Mouse (Mus musculus) brain, embryonic 14.5 days (tissue): ENCODE measurements at regions not wholly inside any gene's neighbourhood (a gene's known extent, or its start where the extent isn't known, plus 50 kb on each side); places are given as distances from the start of the nearest gene placed in this dataset.

Experiments used
- CTCF ChIP-seq: fragments of 200-500 bp; IDR thresholded peaks from 2 replicates; pipeline ENCODE4 v1.5.1; 2012; ENCODE audit warnings: inconsistent platforms, mild to moderate bottlenecking, moderate library complexity, borderline replicate concordance; ENCODE audit not compliant: insufficient read depth, insufficient read length; ENCODE audit errors: extremely low read depth
- POLR2A ChIP-seq: fragments of 200-500 bp; IDR thresholded peaks from 2 replicates; pipeline ENCODE4 v1.6.1; 2012; ENCODE audit warnings: mild to moderate bottlenecking, inconsistent platforms, borderline replicate concordance; ENCODE audit not compliant: poor library complexity, insufficient read depth, insufficient read length, severe bottlenecking; ENCODE audit errors: extremely low read depth

DNA sequence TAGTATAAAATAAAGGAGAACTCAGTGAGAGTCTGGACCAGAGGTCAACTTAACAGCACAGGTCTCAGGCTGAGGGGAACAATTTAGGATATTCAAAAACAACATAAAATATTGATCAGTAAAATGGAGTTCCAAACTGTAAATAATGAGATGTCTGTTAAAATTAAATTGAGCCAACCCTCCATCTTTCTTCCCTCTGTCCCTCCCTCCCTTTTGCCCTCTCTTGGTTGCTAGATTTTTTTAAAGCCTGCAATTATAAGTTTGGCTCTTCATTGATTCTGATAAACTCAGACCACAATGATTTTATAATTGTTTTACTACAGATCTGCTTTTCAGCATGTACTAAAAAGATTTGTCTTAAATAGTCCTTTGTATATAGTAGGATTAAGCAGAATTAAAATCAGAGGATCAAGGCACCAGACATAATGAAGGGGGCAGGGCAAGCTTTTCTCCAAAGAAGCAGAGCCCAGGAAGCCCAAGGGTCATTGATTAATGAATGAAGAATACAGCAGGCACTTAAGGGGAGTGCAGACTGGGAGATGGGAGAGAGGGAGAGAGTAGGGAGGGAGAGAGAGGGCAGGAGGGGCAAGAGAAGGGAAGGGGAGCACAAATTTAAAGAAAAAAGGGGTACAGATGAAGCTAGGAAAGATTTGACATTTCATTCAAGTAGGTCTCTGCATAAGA is 124.4 kb downstream of the Lrrn1 start:
- TF ChIP-seq CTCF = no peak
- TF ChIP-seq POLR2A = no peak
